Mouse (Mus musculus): ENCODE measurements at regions not wholly inside any gene's neighbourhood (a gene's known extent, or its start where the extent isn't known, plus 50 kb on each side); places are given as distances from the start of the nearest gene placed in this dataset.

- TF ChIP-seq CTCF (IDR thresholded peaks at IDR 0.05; ENCODE audit: low read depth) (no peak), EP300 (IDR thresholded peaks at IDR 0.05; ENCODE audit: low read depth) (no peak)
Measured at GRCm38 (mm10) chr4:69891898-69892828, 518.1 kb downstream of the Cdk5rap2 start.
